Mouse (Mus musculus) limb, embryonic 11.5 days (tissue): Measurements from ENCODE around the gene Clca3b. TPM values are rescaled to one million over a fixed set of nuclear protein-coding genes. Genes with fewer than 3 reads are reported as not detected.
"Not testable (repeated sequence)": the region's sequence is repeated elsewhere in the genome, so short reads cannot be mapped to it uniquely, and the experiment has no call there.

Source experiments
- ATAC-seq: fragments of 200-750 bp; cut with Nextera tagmentation; 2 replicates; pipeline ENCODE4 v1.8.0; 2017; ENCODE audit warnings: low read depth; ENCODE audit not compliant: insufficient number of reproducible peaks, low FRiP score, low TSS enrichment
- DNase-seq: peaks from one replicate; pipeline ENCODE4 v3.0.0-alpha.2; 2015; ENCODE audit warnings: low spot score
- H3K27ac ChIP-seq: fragments of 300-500 bp; sonication (generic); replicated peaks from 2 replicates; pipeline ENCODE4 v1.5.1; 2014; ENCODE audit warnings: low read depth, mild to moderate bottlenecking, low read length
- H3K27me3 ChIP-seq: fragments of 300-500 bp; sonication (generic); 2 replicates; pipeline ENCODE4 v1.6.1; 2014; ENCODE audit warnings: mild to moderate bottlenecking, low read length, mixed read lengths; ENCODE audit not compliant: control insufficient read depth, insufficient read depth
- H3K36me3 ChIP-seq: fragments of 300-500 bp; sonication (generic); 2 replicates; pipeline ENCODE4 v1.6.1; 2014; ENCODE audit warnings: mild to moderate bottlenecking, low read length, moderate library complexity, mixed read lengths; ENCODE audit not compliant: control insufficient read depth, insufficient read depth
- H3K4me1 ChIP-seq: fragments of 300-500 bp; sonication (generic); 2 replicates; pipeline ENCODE4 v1.6.1; 2014; ENCODE audit warnings: low read length, mixed read lengths; ENCODE audit not compliant: control insufficient read depth, insufficient read depth
- H3K4me2 ChIP-seq: fragments of 300-500 bp; sonication (generic); 2 replicates; pipeline ENCODE4 v1.6.1; 2014; ENCODE audit warnings: low read depth, mild to moderate bottlenecking, moderate library complexity; ENCODE audit not compliant: severe bottlenecking
- H3K4me3 ChIP-seq: fragments of 300-500 bp; sonication (generic); 2 replicates; pipeline ENCODE4 v1.5.1; 2014; ENCODE audit warnings: low read depth, low read length
- H3K9ac ChIP-seq: fragments of 300-500 bp; sonication (generic); 2 replicates; pipeline ENCODE4 v1.6.1; 2014; ENCODE audit warnings: mild to moderate bottlenecking, low read length
- H3K9me3 ChIP-seq: fragments of 300-500 bp; sonication (generic); 2 replicates; pipeline ENCODE4 v1.6.1; 2016; ENCODE audit warnings: low read length; ENCODE audit not compliant: control insufficient read depth
- WGBS: fragments of 180-500 bp; shearing (Covaris S2); extraction: QIAGEN DNeasy Blood & Tissue Kit; methylation state at CpG from one replicate; pipeline ENCODE4 v1.1.7; 2014; 5-methylcytosine and 5-hydroxymethylcytosine counted together
- polyA plus RNA-seq: library from polyadenylated mRNA; unstranded; fragments of >200 nt; fragmentation: Nextera tagmentation; extraction: Ambion mirVana; gene quantifications from 2 replicates; pipeline ENCODE4 v1.2.1, GENCODE M21; 2014

Gene Clca3b
- polyA plus RNA-seq, 1 experiment from 2014 or later, result 0.07 TPM

DNA sequence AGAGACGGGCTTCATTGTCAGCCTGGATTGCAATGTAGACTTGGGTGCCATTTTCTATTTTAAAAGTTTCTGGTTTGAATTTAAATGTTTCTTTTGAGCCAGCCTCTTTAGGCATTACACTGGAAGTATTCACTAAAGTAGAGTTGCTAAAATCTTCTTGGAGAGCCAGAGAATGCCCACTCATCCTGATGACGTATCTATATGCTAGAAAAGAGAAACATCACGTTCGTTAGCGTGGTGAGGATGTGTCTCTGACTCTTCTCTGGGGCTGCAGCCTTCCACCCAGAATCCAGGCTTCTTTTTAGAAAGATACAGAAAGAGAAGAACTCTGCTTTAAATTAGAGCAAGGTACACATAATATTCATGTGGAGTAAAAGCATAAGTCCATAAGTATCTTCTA is 25.8 kb downstream of the Clca3b start:
- Histone ChIP-seq H3K4me1 (no peaks in the 10 kb centered on the region), H3K9me3 (no peaks in the 10 kb centered on the region), H3K27ac (no peak overlapping the region), H3K4me3 (no peak overlapping the region), H3K4me2 (no peak overlapping the region), H3K36me3 (no peaks in the 10 kb centered on the region), H3K9ac (no peak overlapping the region), H3K27me3 (no peaks in the 10 kb centered on the region)
- WGBS, result 86% methylated on average over 5 of the region's 5 CpGs
- DNase-seq (no peak), ATAC-seq (no peak)

DNA sequence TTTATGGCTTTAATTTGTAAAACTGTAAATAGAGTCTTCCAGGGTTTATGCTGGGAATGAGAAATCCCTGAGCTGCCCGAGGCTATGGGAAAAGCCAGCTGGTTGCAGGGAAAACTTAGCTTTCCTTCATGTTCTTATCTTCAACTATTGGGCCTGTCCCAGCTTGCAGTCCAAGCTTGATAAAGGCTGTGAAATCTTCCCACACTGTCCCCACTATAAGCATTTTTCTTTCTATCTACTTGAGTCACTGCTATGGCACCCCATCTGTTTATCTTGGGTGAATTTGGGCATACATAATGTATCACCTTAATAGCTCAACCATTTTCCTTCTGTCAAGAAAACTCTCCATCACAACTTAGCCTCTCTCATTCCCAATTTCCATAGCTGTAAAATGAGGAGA is 28.5 kb downstream of the Clca3b start:
- Histone ChIP-seq H3K4me3 (no peak overlapping the region), H3K9ac (no peak overlapping the region), H3K36me3 (no peaks in the 10 kb centered on the region), H3K4me1 (no peaks in the 10 kb centered on the region), H3K27ac (no peak overlapping the region), H3K27me3 (no peaks in the 10 kb centered on the region), H3K9me3 (no peaks in the 10 kb centered on the region), H3K4me2 (no peak overlapping the region)
- DNase-seq (no peak), ATAC-seq (no peak)
- 78% methylated on average over 1 of the region's 1 CpGs for WGBS

DNA sequence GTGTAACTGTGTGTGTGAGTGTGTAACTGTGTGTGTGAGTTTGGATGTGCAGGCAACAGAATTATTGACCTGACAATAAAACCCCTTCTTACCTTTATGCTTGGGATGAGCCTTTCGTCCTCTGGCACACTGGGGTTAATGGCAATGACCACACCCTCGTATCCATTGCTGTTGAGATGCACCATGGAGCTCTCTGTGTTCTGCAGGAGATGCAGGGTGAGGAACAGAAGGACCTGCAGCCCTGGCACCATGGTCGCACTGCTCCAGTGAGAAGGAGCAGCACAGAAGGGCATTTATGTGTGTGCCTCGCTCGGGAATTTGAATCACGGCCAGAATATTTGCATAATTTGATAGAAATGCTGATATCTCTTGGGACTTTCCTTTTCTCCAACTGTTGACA is 29.9 kb downstream of the Clca3b start, which contains the start of gene Clca3a2:
Gene Clca3a2, minus strand, starts transcription at position 276 of the 400 bp plus-strand sequence.
- WGBS, result 89% methylated on average over 5 of the region's 6 CpGs
- not testable (repeated sequence) for H3K27me3 ChIP-seq, H3K4me2 ChIP-seq, H3K4me3 ChIP-seq, DNase-seq, H3K9me3 ChIP-seq, H3K27ac ChIP-seq, ATAC-seq, H3K4me1 ChIP-seq, H3K36me3 ChIP-seq, H3K9ac ChIP-seq

DNA sequence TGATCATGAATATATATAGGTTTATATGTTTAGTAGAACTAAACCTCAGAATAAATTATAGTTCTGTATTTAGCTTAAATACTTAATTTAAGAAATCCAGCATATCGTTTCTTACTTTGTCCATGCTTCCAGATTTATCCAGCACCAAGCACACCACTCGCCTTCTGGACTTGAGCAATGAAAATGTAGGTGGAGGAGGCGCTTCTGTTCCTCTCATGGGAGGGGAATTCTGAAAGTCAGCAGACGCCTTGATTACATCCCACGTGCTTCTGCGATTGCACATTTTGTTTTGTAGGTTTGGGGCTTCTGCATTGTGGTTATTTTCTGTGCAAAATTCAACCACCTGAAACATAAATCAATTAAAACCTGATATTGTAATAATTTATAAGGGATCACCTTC is 35.8 kb downstream of the Clca3b start:
- DNase-seq, H3K27ac ChIP-seq, H3K4me3 ChIP-seq, H3K27me3 ChIP-seq, ATAC-seq, H3K9ac ChIP-seq, H3K9me3 ChIP-seq, H3K4me2 ChIP-seq, H3K4me1 ChIP-seq, H3K36me3 ChIP-seq: not testable (repeated sequence)
- 95% methylated on average over 6 of the region's 6 CpGs for WGBS

DNA sequence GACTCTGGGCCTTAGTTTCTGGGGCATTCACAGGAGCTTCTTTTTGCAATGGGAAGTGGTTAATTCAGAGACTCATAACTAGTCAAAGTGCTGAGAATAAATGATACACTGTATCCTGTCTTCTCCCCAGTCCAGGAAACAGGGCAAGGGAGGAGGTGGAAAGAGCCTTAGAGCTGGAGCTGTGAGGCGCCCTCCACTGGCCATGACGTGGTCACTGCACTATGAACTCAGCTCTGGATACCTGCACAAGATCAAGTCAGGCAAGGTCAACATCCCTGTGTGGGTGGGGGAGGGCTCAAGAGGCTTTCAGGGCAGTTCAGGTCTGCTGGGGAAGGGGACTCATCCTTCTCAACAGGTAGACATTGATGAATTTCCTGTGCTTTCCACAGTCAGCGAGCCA is 37.3 kb downstream of the Clca3b start:
- ATAC-seq (no peak), DNase-seq (no peak)
- H3K4me1 ChIP-seq, result no peaks in the 10 kb centered on the region
- H3K9me3 ChIP-seq, result no peaks in the 10 kb centered on the region
- no peak overlapping the region for H3K4me3 ChIP-seq
- 36% methylated on average over 3 of the region's 3 CpGs for WGBS
- H3K27ac ChIP-seq, result no peak overlapping the region
- no peaks in the 10 kb centered on the region for H3K27me3 ChIP-seq
- H3K9ac ChIP-seq, result no peak overlapping the region
- no peaks in the 10 kb centered on the region for H3K36me3 ChIP-seq
- H3K4me2 ChIP-seq, result no peak overlapping the region

DNA sequence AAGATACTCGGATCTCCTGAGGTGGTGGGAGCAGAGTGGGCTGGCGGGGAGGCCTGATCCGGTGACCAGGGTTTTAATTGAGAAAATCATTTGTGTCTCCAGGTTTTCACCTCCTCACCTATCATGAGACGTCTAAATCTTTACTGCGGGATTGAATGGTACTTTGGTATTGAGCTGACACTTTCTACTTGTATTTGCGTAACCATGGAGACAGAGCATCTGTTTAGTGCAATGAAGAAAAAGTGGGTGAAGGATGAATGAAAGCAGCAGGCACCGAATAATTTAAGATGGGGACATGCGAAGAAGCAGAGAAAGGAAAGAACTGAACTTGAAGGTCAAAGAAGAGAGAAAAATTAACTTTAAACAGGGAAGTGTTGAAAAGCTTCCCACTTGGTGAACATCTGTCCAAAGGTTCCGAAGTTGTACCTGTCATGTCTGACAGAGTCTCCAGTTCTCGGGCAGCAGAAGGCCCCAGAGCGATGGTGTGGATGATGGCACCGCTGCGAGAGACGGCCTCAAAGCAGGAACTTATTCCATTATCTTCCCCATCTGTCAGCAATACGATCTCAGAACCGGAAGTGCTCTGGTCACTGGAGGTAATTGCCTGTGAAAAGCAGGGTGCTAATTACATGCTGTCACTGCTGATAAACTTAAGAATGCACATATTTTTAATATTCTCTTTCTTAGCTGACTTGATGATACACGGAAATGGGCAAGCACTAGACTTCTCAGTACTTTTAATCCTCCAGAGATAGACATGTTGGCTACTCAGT is 40.8 kb downstream of the Clca3b start:
- ATAC-seq, H3K36me3 ChIP-seq, H3K4me1 ChIP-seq, H3K4me2 ChIP-seq, DNase-seq, H3K27ac ChIP-seq, H3K27me3 ChIP-seq, H3K9ac ChIP-seq, H3K4me3 ChIP-seq, H3K9me3 ChIP-seq: not testable (repeated sequence)
- WGBS, result 59% methylated on average over 14 of the region's 17 CpGs

DNA sequence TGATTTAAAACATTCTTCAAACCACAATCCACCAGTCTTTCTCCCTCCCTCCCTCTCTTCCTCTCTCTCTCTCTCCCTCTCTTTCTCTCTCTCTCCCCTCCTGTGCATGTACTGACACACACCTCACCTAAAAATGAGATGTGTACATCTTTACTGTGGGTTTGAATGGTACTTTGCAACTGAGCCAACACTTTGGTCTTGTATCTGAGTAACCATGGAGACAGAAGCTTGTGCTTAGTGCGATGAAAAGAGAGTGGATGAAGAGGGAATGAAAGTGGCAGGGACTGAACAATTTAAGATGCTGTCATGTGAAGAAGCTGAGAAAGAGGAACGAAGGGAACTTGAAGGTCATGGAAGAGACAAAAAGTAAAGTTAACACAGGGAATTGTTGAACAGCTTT is 42.5 kb downstream of the Clca3b start:
- H3K9me3 ChIP-seq, H3K4me1 ChIP-seq, DNase-seq, H3K36me3 ChIP-seq, H3K27ac ChIP-seq, H3K4me3 ChIP-seq, H3K4me2 ChIP-seq, H3K27me3 ChIP-seq, ATAC-seq, H3K9ac ChIP-seq: not testable (repeated sequence)
- 79% methylated on average over 2 of the region's 2 CpGs for WGBS

DNA sequence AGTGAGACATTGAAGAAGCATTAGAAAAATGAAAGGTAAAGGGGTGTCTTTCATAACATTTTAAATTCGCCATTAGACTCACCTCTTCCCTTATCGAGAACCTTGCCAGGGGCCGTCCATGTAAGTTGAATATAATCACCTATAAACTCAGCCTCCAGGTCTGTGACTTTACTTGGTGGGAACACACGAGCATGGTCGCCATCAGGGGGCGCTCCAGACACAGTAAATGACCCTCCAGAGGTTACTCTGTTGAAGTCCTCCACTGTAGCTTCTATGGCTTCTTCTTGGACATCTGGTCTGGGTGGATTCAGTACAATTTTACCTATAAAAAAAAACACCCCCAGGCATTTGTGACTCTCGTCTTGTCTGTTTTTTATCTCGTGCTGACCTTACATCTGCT is 47.3 kb downstream of the Clca3b start:
- Histone ChIP-seq H3K36me3 (no peaks in the 10 kb centered on the region), H3K4me3 (no peak overlapping the region), H3K4me1 (no peaks in the 10 kb centered on the region), H3K9ac (no peak overlapping the region), H3K27ac (no peak overlapping the region), H3K4me2 (no peak overlapping the region), H3K27me3 (no peaks in the 10 kb centered on the region), H3K9me3 (no peaks in the 10 kb centered on the region)
- DNase-seq (peak; percentile 71), ATAC-seq (no peak)
- 32% methylated on average over 8 of the region's 8 CpGs for WGBS
